In genomic region chr12:71746011-71746410, GRCm38 (mm10) we compare ENCODE assay signal across 17 mouse cellular contexts.
DNase-seq lines count a peak whose midpoint lies in the region; ATAC-seq and TF ChIP-seq lines count a peak whose summit lies in the region.
"Had no signal": no experiment of that assay in that cellular context is flagged by ENCODE, and none has a peak within 500 bp of the region (broad histone marks: within the 10 kb centered on the region; RNA-seq: fewer than 3 reads in every experiment).

No protein-coding gene starts in this region.

- no peak overlapping the region for H3K4me2 ChIP-seq in kidney, embryonic 14.5 days (replicated peaks; ENCODE audit: low read depth, low read length)
- H3K4me2 ChIP-seq: limb, embryonic 15.5 days had no signal

- TF ChIP-seq POLR2A in brain, embryonic 14.5 days (IDR thresholded peaks at IDR 0.05; ENCODE audit: borderline replicate concordance, extremely low read depth, insufficient read depth, insufficient read length, poor library complexity, severe bottlenecking): no peak

- DNase-seq in heart, adult 8-10 months (ENCODE audit: low spot score): peak; percentile 30
- DNase-seq in heart, postnatal 25 days (ENCODE audit: low spot score): no peak
- peak; percentile 29 to 47 for DNase-seq in kidney, postnatal 25 days
- DNase-seq in brain, embryonic 14.5 days (ENCODE audit: low read depth): peak; percentile 58
- peak; percentile 44 for DNase-seq in gastrocnemius, adult 2 months
- no peak for DNase-seq in left cerebral cortex, adult 18-20 months (ENCODE audit: low spot score in 2 of 2)
- DNase-seq: adrenal gland, postnatal 25 days; forebrain, postnatal 0 days; lung, adult 2 months; right cerebral cortex, postnatal 25 days; thymus, adult 2 months had no signal

- no peaks in the 10 kb centered on the region for H3K9me3 ChIP-seq in kidney, embryonic 14.5 days (ENCODE audit: control insufficient read depth, low read length)
- H3K9me3 ChIP-seq: G1E; hindbrain, embryonic 10.5 days; limb, embryonic 15.5 days had no signal

- peaks cover 4% of the 10 kb centered on the region for H3K4me1 ChIP-seq in kidney, embryonic 14.5 days (ENCODE audit: control insufficient read depth, insufficient read depth, low read length)
- H3K4me1 ChIP-seq: hindbrain, embryonic 10.5 days had no signal

- no peak overlapping the region for H3K9ac ChIP-seq in kidney, embryonic 14.5 days (ENCODE audit: low read depth, low read length)
- H3K9ac ChIP-seq: forebrain, postnatal 0 days; limb, embryonic 15.5 days had no signal

- no peak overlapping the region; the same call in 1 of the 2 replicates for H3K27ac ChIP-seq in kidney, embryonic 14.5 days (ENCODE audit: low read depth, low read length)
- no peak overlapping the region for H3K27ac ChIP-seq in gastrocnemius, adult 2 months
- H3K27ac ChIP-seq: hindbrain, embryonic 10.5 days; limb, embryonic 15.5 days had no signal

- intact Hi-C loops in heart, postnatal 25 days (cut with DNase I): no loop called here
- intact Hi-C loops in gastrocnemius, adult 2 months (cut with DNase I): no loop called here

- H3K36me3 ChIP-seq in kidney, embryonic 14.5 days (ENCODE audit: control insufficient read depth, insufficient read depth, low read length): no peaks in the 10 kb centered on the region
- H3K36me3 ChIP-seq: G1E; hindbrain, embryonic 10.5 days; limb, embryonic 15.5 days had no signal

- no peak for TF ChIP-seq CTCF in brain, embryonic 14.5 days (IDR thresholded peaks at IDR 0.05; ENCODE audit: borderline replicate concordance, extremely low read depth, insufficient read depth, insufficient read length)
- no peak for TF ChIP-seq CTCF in gastrocnemius, adult 2 months (IDR thresholded peaks at IDR 0.05)

- H3K4me3 ChIP-seq in kidney, embryonic 14.5 days (ENCODE audit: low read length): no peak overlapping the region
- H3K4me3 ChIP-seq in gastrocnemius, adult 2 months: no peak overlapping the region
- H3K4me3 ChIP-seq: hindbrain, embryonic 10.5 days; limb, embryonic 15.5 days; myocyte had no signal

- WGBS in kidney, embryonic 14.5 days: 54% methylated on average over 6 of the region's 6 CpGs

- ATAC-seq in kidney, embryonic 14.5 days (ENCODE audit: low FRiP score, low TSS enrichment): no peak
- ATAC-seq: forebrain, postnatal 0 days; intestine, postnatal 0 days had no signal

- H3K27me3 ChIP-seq in kidney, embryonic 14.5 days (ENCODE audit: control insufficient read depth, insufficient read depth, low read length): no peaks in the 10 kb centered on the region
- H3K27me3 ChIP-seq: limb, embryonic 15.5 days had no signal

Comparison
In these comparisons a context has a peak if more than half of its experiments do, and no peak if none do; other contexts are left out.
1. DNase-seq: peak in heart, adult 8-10 months (single experiment), kidney, postnatal 25 days (2 of 2), brain, embryonic 14.5 days (single experiment) and gastrocnemius, adult 2 months (single experiment); none in heart, postnatal 25 days (single experiment) and left cerebral cortex, adult 18-20 months (0 of 2).